11 mouse cellular contexts compared by ENCODE assay signal in genomic region chr9:113508821-113509220, GRCm38 (mm10).
DNase-seq lines count a peak whose midpoint lies in the region; ATAC-seq and TF ChIP-seq lines count a peak whose summit lies in the region.
"Had no signal": no experiment of that assay in that cellular context is flagged by ENCODE, and none has a peak within 500 bp of the region (broad histone marks: within the 10 kb centered on the region; RNA-seq: fewer than 3 reads in every experiment).

No protein-coding gene starts in this region.

- H3K27ac ChIP-seq in midbrain, postnatal 0 days (ENCODE audit: low read depth, low read length), result 0 out of 2 replicates have a peak overlapping the region, but pooled peaks have one; percentile 72
- H3K27ac ChIP-seq in midbrain, embryonic 10.5 days (replicated peaks), result no peak overlapping the region
- H3K27ac ChIP-seq in forebrain, embryonic 16.5 days (ENCODE audit: low read length), result peak overlapping the region; percentile 94
- H3K27ac ChIP-seq: liver, embryonic 15.5 days had no signal

- H3K4me1 ChIP-seq in midbrain, postnatal 0 days (ENCODE audit: insufficient read depth, low read length), result peaks cover 4% of the 10 kb centered on the region; the same call in 1 of the 2 replicates
- peaks cover 5% of the 10 kb centered on the region; the same call in 1 of the 2 replicates for H3K4me1 ChIP-seq in midbrain, embryonic 10.5 days
- H3K4me1 ChIP-seq in forebrain, embryonic 16.5 days (replicated peaks; ENCODE audit: control insufficient read depth, insufficient read depth, low read length), result peaks cover 31% of the 10 kb centered on the region
- H3K4me1 ChIP-seq: liver, embryonic 15.5 days had no signal

- H3K27me3 ChIP-seq in midbrain, postnatal 0 days (ENCODE audit: insufficient read depth, low read length), result no peaks in the 10 kb centered on the region
- H3K27me3 ChIP-seq in midbrain, embryonic 10.5 days (ENCODE audit: low read depth, poor library complexity, severe bottlenecking), result no peaks in the 10 kb centered on the region
- no peaks in the 10 kb centered on the region for H3K27me3 ChIP-seq in forebrain, embryonic 16.5 days (replicated peaks; ENCODE audit: control insufficient read depth, insufficient read depth, low read length)
- H3K27me3 ChIP-seq: liver, embryonic 15.5 days had no signal

- H3K4me2 ChIP-seq in midbrain, postnatal 0 days (ENCODE audit: low read depth, low read length, poor library complexity, severe bottlenecking), result no peak overlapping the region
- H3K4me2 ChIP-seq in forebrain, embryonic 16.5 days (ENCODE audit: low read length), result no peak overlapping the region
- H3K4me2 ChIP-seq: liver, embryonic 15.5 days had no signal

- WGBS in midbrain, postnatal 0 days, result 90% methylated on average over 3 of the region's 3 CpGs
- WGBS in midbrain, embryonic 10.5 days, result 90% methylated on average over 3 of the region's 3 CpGs
- 61% methylated on average over 3 of the region's 3 CpGs for WGBS in forebrain, embryonic 16.5 days

- H3K36me3 ChIP-seq in midbrain, postnatal 0 days (ENCODE audit: insufficient read depth, low read length), result no peaks in the 10 kb centered on the region
- H3K36me3 ChIP-seq in midbrain, embryonic 10.5 days, result no peaks in the 10 kb centered on the region
- no peaks in the 10 kb centered on the region for H3K36me3 ChIP-seq in forebrain, embryonic 16.5 days (ENCODE audit: control insufficient read depth, insufficient read depth)
- H3K36me3 ChIP-seq: liver, embryonic 15.5 days had no signal

- H3K9ac ChIP-seq in midbrain, postnatal 0 days (replicated peaks; ENCODE audit: low read length, poor library complexity, severe bottlenecking), result no peak overlapping the region
- H3K9ac ChIP-seq in forebrain, embryonic 16.5 days (replicated peaks; ENCODE audit: low read depth, low read length), result no peak overlapping the region
- H3K9ac ChIP-seq: liver, embryonic 15.5 days had no signal

- H3K4me3 ChIP-seq in midbrain, postnatal 0 days (ENCODE audit: low read depth, low read length), result no peak overlapping the region
- no peak overlapping the region for H3K4me3 ChIP-seq in midbrain, embryonic 10.5 days
- no peak overlapping the region for H3K4me3 ChIP-seq in forebrain, embryonic 16.5 days (replicated peaks; ENCODE audit: low read length)
- H3K4me3 ChIP-seq: liver, embryonic 15.5 days had no signal

- ATAC-seq in midbrain, postnatal 0 days (ENCODE audit: low FRiP score), result no peak
- ATAC-seq in forebrain, embryonic 16.5 days, result peak; percentile 24

- no peak for TF ChIP-seq CTCF in midbrain, postnatal 0 days (IDR thresholded peaks at IDR 0.05)

- H3K9me3 ChIP-seq in midbrain, postnatal 0 days (ENCODE audit: low read length), result no peaks in the 10 kb centered on the region
- no peaks in the 10 kb centered on the region for H3K9me3 ChIP-seq in midbrain, embryonic 10.5 days (replicated peaks)
- no peaks in the 10 kb centered on the region for H3K9me3 ChIP-seq in forebrain, embryonic 16.5 days (ENCODE audit: control insufficient read depth, low read length)

- DNase-seq in midbrain, postnatal 0 days (ENCODE audit: low spot score), result no peak
- DNase-seq in midbrain, embryonic 10.5 days (ENCODE audit: low spot score), result no peak
- DNase-seq in left cerebral cortex, adult 11 months (ENCODE audit: low spot score), result peak; percentile 58
- peak; percentile 74 for DNase-seq in right cerebral cortex, postnatal 4 days
- DNase-seq in adrenal gland, postnatal 10 days, result no peak
- DNase-seq in spleen, postnatal 14 days (ENCODE audit: low spot score in 2 of 2), result no peak
- DNase-seq: adrenal gland, adult 8-10 months; kidney, adult 8-10 months; thymus, postnatal 4 days had no signal

Comparison
In these comparisons a context has a peak if more than half of its experiments do, and no peak if none do; other contexts are left out.
1. DNase-seq: peak in left cerebral cortex, adult 11 months (single experiment) and right cerebral cortex, postnatal 4 days (single experiment); none in midbrain, postnatal 0 days (single experiment), midbrain, embryonic 10.5 days (single experiment), adrenal gland, postnatal 10 days (single experiment) and spleen, postnatal 14 days (0 of 2).